Mouse (Mus musculus): ENCODE data around the gene Tspan9. TPM values are rescaled to one million over a fixed set of nuclear protein-coding genes. Genes with fewer than 3 reads are reported as not detected.
A peak's percentile ranks its signal among the peaks of the same experiment; 100 is the strongest.

Tspan9 gene
- polyA plus RNA-seq, 2 experiments = 134 to 151 TPM

DNA sequence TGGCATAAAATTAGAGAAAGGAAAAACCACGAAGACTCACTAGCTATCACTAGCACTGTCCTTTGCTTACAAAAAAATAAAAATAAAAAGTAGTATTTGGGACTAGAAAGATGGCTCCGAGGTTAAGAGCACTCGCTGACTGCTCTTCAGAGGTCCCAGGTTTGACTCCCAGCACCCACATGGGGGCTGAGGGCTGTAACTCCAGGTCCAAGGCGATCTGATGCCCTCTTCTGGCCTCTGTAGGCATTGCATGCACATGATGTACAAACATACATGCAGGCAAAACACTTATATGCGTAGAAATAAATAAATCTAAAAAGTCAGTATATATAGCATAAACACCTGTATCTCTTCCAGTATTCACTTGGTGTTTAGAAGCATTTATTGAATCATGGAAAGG lies 43.5 kb downstream of the Tspan9 start:
- no peaks in the 10 kb centered on the region for H3K27me3 ChIP-seq (ENCODE audit: control insufficient read depth, insufficient read depth, low read length)
- 0 out of 2 replicates have a peak overlapping the region, but pooled peaks have one; percentile 59 for H3K27ac ChIP-seq (replicated peaks; ENCODE audit: low read depth, low read length)
- no peaks in the 10 kb centered on the region for H3K9me3 ChIP-seq (ENCODE audit: control insufficient read depth, low read length)
- TF ChIP-seq POLR2A (IDR thresholded peaks at IDR 0.05; ENCODE audit: borderline replicate concordance, extremely low read depth, insufficient read depth, insufficient read length) = no peak
- peaks cover 28% of the 10 kb centered on the region for H3K4me1 ChIP-seq (ENCODE audit: control insufficient read depth, insufficient read depth, low read length)
- H3K9ac ChIP-seq (ENCODE audit: low read depth, low read length, severe bottlenecking) = no peak overlapping the region
- H3K4me3 ChIP-seq (replicated peaks; ENCODE audit: low read length) = no peak overlapping the region
- no peak overlapping the region for H3K4me2 ChIP-seq (replicated peaks; ENCODE audit: low read depth, low read length, severe bottlenecking)
- WGBS = 80% methylated on average over 5 of the region's 5 CpGs
- DNase-seq (ENCODE audit: low spot score) (no peak), ATAC-seq (ENCODE audit: low FRiP score, low read depth) (no peak)
- H3K36me3 ChIP-seq (ENCODE audit: control insufficient read depth, insufficient read depth, low read length) = no peaks in the 10 kb centered on the region

DNA sequence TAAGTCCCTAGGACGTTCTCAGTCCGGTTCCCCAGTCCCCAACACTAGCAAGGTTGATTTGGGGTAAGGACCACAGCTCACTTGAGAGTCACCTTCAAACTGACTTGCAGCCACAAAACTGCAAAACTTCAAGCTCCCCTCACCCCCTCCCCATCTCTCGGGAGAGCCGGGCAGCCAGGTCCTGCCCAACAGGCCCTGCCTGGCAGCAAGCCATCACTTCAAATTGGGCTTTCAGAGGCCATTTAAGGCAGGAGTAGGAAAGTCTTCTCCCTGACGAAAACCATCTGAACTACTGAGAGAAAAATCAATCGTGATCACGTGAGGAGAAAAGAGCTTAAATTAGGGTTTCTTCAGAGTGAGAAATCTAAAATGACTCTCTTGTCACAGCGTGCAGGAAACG lies 44.2 kb downstream of the Tspan9 start:
- H3K27me3 ChIP-seq (ENCODE audit: control insufficient read depth, insufficient read depth, low read length) = no peaks in the 10 kb centered on the region
- peaks cover 22% of the 10 kb centered on the region for H3K4me1 ChIP-seq (ENCODE audit: control insufficient read depth, insufficient read depth, low read length)
- H3K4me3 ChIP-seq (replicated peaks; ENCODE audit: low read length) = no peak overlapping the region
- DNase-seq (ENCODE audit: low spot score) (no peak), ATAC-seq (ENCODE audit: low FRiP score, low read depth) (no peak)
- no peaks in the 10 kb centered on the region for H3K9me3 ChIP-seq (ENCODE audit: control insufficient read depth, low read length)
- H3K27ac ChIP-seq (replicated peaks; ENCODE audit: low read depth, low read length) = peak overlapping the region; percentile 59; the same call in 1 of the 2 replicates
- H3K36me3 ChIP-seq (ENCODE audit: control insufficient read depth, insufficient read depth, low read length) = no peaks in the 10 kb centered on the region
- TF ChIP-seq POLR2A (IDR thresholded peaks at IDR 0.05; ENCODE audit: borderline replicate concordance, extremely low read depth, insufficient read depth, insufficient read length) = no peak
- no peak overlapping the region for H3K4me2 ChIP-seq (replicated peaks; ENCODE audit: low read depth, low read length, severe bottlenecking)
- WGBS = 36% methylated on average over 9 of the region's 9 CpGs
- H3K9ac ChIP-seq (ENCODE audit: low read depth, low read length, severe bottlenecking) = no peak overlapping the region

DNA sequence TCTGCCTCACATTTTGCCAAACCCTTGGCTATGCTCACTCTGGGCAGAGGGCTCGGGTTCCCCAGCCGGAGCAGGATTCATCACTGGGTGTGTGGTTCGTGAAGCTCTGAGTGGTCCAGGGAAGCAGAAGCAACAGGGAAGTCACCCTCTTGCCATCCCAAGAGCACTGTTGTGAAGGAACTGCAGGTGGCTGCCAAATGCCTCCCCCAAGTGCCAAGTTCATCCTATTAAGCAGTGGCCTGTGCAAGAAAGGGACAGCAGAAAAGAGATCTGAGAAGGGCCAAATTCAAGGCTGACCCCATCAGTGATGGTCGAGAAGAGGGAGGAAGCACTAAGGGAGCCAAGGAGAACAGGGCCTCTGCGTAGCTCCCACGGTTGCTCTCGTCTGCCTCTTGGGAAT lies 46.9 kb downstream of the Tspan9 start:
- TF ChIP-seq POLR2A (IDR thresholded peaks at IDR 0.05; ENCODE audit: borderline replicate concordance, extremely low read depth, insufficient read depth, insufficient read length) = no peak
- no peak for ATAC-seq (ENCODE audit: low FRiP score, low read depth)

DNA sequence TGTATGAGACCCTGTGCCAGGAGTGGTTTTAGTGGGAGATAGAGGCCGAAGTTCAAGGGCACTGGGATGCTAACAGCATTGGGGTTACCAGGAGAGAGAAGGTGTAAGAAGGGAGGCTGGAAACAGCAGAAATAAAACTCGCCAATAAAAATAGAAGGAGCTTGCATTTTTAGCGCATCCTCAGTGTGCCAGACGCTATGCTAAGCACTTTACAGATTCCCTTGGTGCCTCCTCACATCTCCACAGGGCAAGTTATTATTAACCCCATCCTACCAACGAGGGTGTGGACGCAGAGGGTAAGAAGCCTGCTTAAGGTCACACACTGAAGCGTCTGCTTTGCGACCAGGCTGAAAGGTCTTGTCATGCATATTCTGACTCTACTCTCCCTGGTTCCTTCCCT lies 47.5 kb downstream of the Tspan9 start:
- WGBS = 59% methylated on average over 8 of the region's 8 CpGs
- TF ChIP-seq POLR2A (IDR thresholded peaks at IDR 0.05; ENCODE audit: borderline replicate concordance, extremely low read depth, insufficient read depth, insufficient read length) = no peak
- Histone ChIP-seq H3K36me3 (ENCODE audit: control insufficient read depth, insufficient read depth, low read length) (no peaks in the 10 kb centered on the region), H3K4me1 (ENCODE audit: control insufficient read depth, insufficient read depth, low read length) (peaks cover 33% of the 10 kb centered on the region), H3K4me2 (replicated peaks; ENCODE audit: low read depth, low read length, severe bottlenecking) (no peak overlapping the region), H3K9me3 (ENCODE audit: control insufficient read depth, low read length) (no peaks in the 10 kb centered on the region), H3K4me3 (replicated peaks; ENCODE audit: low read length) (no peak overlapping the region), H3K27ac (replicated peaks; ENCODE audit: low read depth, low read length) (no peak overlapping the region), H3K9ac (ENCODE audit: low read depth, low read length, severe bottlenecking) (no peak overlapping the region), H3K27me3 (ENCODE audit: control insufficient read depth, insufficient read depth, low read length) (no peaks in the 10 kb centered on the region)
- DNase-seq (ENCODE audit: low spot score) (no peak), ATAC-seq (ENCODE audit: low FRiP score, low read depth) (no peak)

More for the DNA sequence above, 46.9 kb downstream of the Tspan9 start:
- no peak for DNase-seq (ENCODE audit: low spot score)
- Histone ChIP-seq H3K4me1 (ENCODE audit: control insufficient read depth, insufficient read depth, low read length) (peaks cover 28% of the 10 kb centered on the region), H3K9ac (ENCODE audit: low read depth, low read length, severe bottlenecking) (no peak overlapping the region), H3K27me3 (ENCODE audit: control insufficient read depth, insufficient read depth, low read length) (no peaks in the 10 kb centered on the region), H3K4me3 (replicated peaks; ENCODE audit: low read length) (no peak overlapping the region), H3K36me3 (ENCODE audit: control insufficient read depth, insufficient read depth, low read length) (no peaks in the 10 kb centered on the region), H3K4me2 (replicated peaks; ENCODE audit: low read depth, low read length, severe bottlenecking) (no peak overlapping the region), H3K27ac (replicated peaks; ENCODE audit: low read depth, low read length) (no peak overlapping the region), H3K9me3 (ENCODE audit: control insufficient read depth, low read length) (no peaks in the 10 kb centered on the region)
- WGBS = 85% methylated on average over 7 of the region's 7 CpGs

- Histone ChIP-seq H3K36me3 (ENCODE audit: control insufficient read depth, insufficient read depth, low read length) (no peaks in the 10 kb centered on the region), H3K4me2 (replicated peaks; ENCODE audit: low read depth, low read length, severe bottlenecking) (no peak overlapping the region), H3K4me1 (ENCODE audit: control insufficient read depth, insufficient read depth, low read length) (peaks cover 41% of the 10 kb centered on the region), H3K9me3 (ENCODE audit: control insufficient read depth, low read length) (no peaks in the 10 kb centered on the region), H3K27ac (replicated peaks; ENCODE audit: low read depth, low read length) (no peak overlapping the region), H3K27me3 (ENCODE audit: control insufficient read depth, insufficient read depth, low read length) (no peaks in the 10 kb centered on the region), H3K4me3 (replicated peaks; ENCODE audit: low read length) (no peak overlapping the region), H3K9ac (ENCODE audit: low read depth, low read length, severe bottlenecking) (no peak overlapping the region)
- WGBS = 94% methylated on average over 10 of the region's 10 CpGs
- TF ChIP-seq POLR2A (IDR thresholded peaks at IDR 0.05; ENCODE audit: borderline replicate concordance, extremely low read depth, insufficient read depth, insufficient read length) = no peak
- DNase-seq (ENCODE audit: low spot score) = no peak
- ATAC-seq (ENCODE audit: low FRiP score, low read depth) = no peak
These were observed 48.3 kb downstream of the Tspan9 start for GRCm38 (mm10) chr6:128095131-128095530.

All from limb, embryonic 14.5 days (tissue).